Mouse (Mus musculus) forebrain, embryonic 11.5 days (tissue): ENCODE results near the gene Samd11. TPM values are rescaled to one million over a fixed set of nuclear protein-coding genes. Genes with fewer than 3 reads are reported as not detected.

Source experiments
- ATAC-seq: fragments of 200-750 bp; cut with Nextera tagmentation; replicated peaks from 2 replicates; pipeline ENCODE4 v1.8.0; 2017; ENCODE audit warnings: moderate TSS enrichment; ENCODE audit not compliant: low FRiP score
- DNase-seq: peaks from one replicate; pipeline ENCODE4 v3.0.0-alpha.2; 2017; ENCODE audit warnings: low spot score
- H3K27ac ChIP-seq: fragments of 300-500 bp; sonication (generic); 2 replicates; pipeline ENCODE4 v1.5.1; 2014; ENCODE audit warnings: low read depth, low read length
- H3K27me3 ChIP-seq: fragments of 300-500 bp; sonication (generic); 2 replicates; pipeline ENCODE4 v1.6.1; 2014; ENCODE audit warnings: mild to moderate bottlenecking, low read length, mixed read lengths; ENCODE audit not compliant: control insufficient read depth, insufficient read depth
- H3K36me3 ChIP-seq: fragments of 300-500 bp; sonication (generic); 2 replicates; pipeline ENCODE4 v1.6.1; 2014; ENCODE audit warnings: mild to moderate bottlenecking, low read length, moderate library complexity, mixed read lengths; ENCODE audit not compliant: control insufficient read depth, insufficient read depth
- H3K4me1 ChIP-seq: fragments of 300-500 bp; sonication (generic); replicated peaks from 2 replicates; pipeline ENCODE4 v1.6.1; 2014; ENCODE audit warnings: low read length, mixed read lengths; ENCODE audit not compliant: control insufficient read depth, insufficient read depth
- H3K4me2 ChIP-seq: fragments of 300-500 bp; sonication (generic); 2 replicates; pipeline ENCODE4 v1.6.1; 2014; ENCODE audit warnings: low read depth, mild to moderate bottlenecking, low read length, moderate library complexity, mixed read lengths; ENCODE audit not compliant: severe bottlenecking
- H3K4me3 ChIP-seq: fragments of 300-500 bp; sonication (generic); 2 replicates; pipeline ENCODE4 v1.5.1; 2014; ENCODE audit warnings: low read depth, low read length
- H3K9ac ChIP-seq: fragments of 300-500 bp; sonication (generic); 2 replicates; pipeline ENCODE4 v1.6.1; 2014; ENCODE audit warnings: low read length
- H3K9me3 ChIP-seq: fragments of 300-500 bp; sonication (generic); 2 replicates; pipeline ENCODE4 v1.6.1; 2016; ENCODE audit warnings: low read length, mixed read lengths; ENCODE audit not compliant: control insufficient read depth
- WGBS: fragments of 180-500 bp; shearing (Covaris S2); extraction: QIAGEN DNeasy Blood & Tissue Kit; methylation state at CpG from one replicate; pipeline ENCODE4 v1.1.7; 2014; 5-methylcytosine and 5-hydroxymethylcytosine counted together
- polyA plus RNA-seq: library from polyadenylated mRNA; unstranded; fragments of >200 nt; fragmentation: Nextera tagmentation; extraction: Ambion mirVana; gene quantifications from 2 replicates; pipeline ENCODE4 v1.2.1, GENCODE M21; 2014

Gene Samd11
- polyA plus RNA-seq, 1 experiment from 2014 or later = 2.0 TPM

DNA sequence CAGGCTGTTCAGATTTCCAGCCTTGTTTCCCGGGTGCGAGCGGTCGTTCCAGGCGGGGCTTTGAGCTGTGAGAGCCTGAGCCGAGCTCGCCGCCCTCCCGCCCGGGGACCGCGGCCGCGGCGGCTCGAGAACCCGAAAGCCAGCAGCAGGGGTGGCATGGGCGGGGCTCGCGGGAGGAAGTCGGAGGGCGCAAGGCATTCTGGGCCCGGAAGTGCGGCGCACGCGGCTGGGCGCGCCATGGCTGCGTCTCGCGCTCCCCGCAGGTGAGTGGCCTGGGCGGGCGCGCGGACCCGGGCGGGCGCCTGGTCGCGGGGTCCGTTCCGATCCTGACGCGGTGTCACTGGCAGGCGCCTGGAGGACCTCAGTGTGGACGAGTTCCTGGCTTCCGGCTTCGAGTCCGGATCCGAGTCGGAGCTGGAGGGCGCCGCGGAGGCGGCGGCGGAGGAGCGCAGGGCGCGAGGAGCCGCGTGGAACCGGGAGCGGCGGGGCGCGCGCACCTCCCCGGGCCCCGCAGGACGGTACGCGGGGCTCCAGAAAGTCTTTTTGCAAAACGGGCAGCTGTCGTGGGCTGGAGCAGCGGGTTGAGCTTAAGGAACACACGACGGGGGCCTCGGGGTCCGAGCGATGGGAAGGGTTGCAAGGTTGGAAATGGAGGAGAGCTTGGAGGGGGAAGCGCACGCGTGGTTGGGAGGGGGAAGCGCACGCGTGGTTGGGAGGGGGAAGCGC lies 19.5 kb downstream of the Samd11 start, which contains the start of gene Noc2l:
TSS of gene Noc2l (plus strand) at position 203 of the 726 bp plus-strand sequence.
- Histone ChIP-seq H3K9me3 (no peaks in the 10 kb centered on the region), H3K4me1 (peaks cover 4% of the 10 kb centered on the region), H3K27me3 (no peaks in the 10 kb centered on the region), H3K9ac (peak within 1 kb of the TSS; percentile 80), H3K4me2 (peak within 1 kb of the TSS; percentile 82), H3K27ac (peak within 1 kb of the TSS; percentile 85), H3K4me3 (peak within 1 kb of the TSS; percentile 93), H3K36me3 (peaks cover 16% of the 10 kb centered on the region; the same call in 1 of the 2 replicates)
- under 1% methylated on average over 84 of the region's 90 CpGs for WGBS
- peak; percentile 87 for ATAC-seq
- peak; percentile 97 for DNase-seq

- peaks cover 4% of the 10 kb centered on the region for H3K4me1 ChIP-seq
- DNase-seq = no peak
- peak overlapping the region; percentile 63 for H3K4me2 ChIP-seq
- no peaks in the 10 kb centered on the region for H3K27me3 ChIP-seq
- WGBS = 2% methylated on average over 15 of the region's 15 CpGs
- peaks cover 19% of the 10 kb centered on the region; the same call in 1 of the 2 replicates for H3K36me3 ChIP-seq
- peak; percentile 37 for ATAC-seq
- H3K9me3 ChIP-seq = no peaks in the 10 kb centered on the region
- peak overlapping the region; percentile 50; the same call in 1 of the 2 replicates for H3K27ac ChIP-seq
- peak overlapping the region; percentile 93 for H3K4me3 ChIP-seq
- peak overlapping the region; percentile 80 for H3K9ac ChIP-seq
Measured at GRCm38 (mm10) chr4:156235360-156235770, 20.1 kb downstream of the Samd11 start.

DNA sequence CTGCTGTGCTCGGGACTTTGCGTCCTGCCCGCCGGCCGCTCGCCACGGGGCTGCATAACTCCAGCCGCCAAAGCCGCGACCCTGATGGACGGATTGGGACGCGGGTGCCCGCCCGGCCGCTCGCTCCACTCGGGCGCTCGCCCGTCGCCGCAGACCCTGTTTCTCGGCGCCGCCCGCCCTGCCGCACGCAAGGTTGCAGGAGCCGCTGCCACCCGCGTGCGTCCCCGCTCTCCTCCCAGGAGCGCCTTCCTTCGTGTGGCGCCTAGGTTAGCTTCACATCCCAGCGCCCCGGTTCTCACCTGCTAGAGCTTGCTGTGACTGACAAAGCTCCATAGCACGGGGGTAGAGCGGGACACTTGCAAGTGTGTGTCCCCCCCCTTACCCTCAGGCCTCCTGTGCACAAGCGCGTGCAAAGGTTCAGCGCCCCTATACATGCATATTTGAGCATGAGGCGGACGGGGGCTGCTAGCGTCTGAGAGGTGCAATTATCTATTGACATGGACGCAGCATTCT lies 20.7 kb downstream of the Samd11 start, which contains the start of gene Plekhn1:
TSS of gene Plekhn1 (minus strand) at position 157 of the 513 bp plus-strand sequence.
- peaks cover 4% of the 10 kb centered on the region for H3K4me1 ChIP-seq
- no peaks in the 10 kb centered on the region for H3K9me3 ChIP-seq
- peak within 1 kb of the TSS; percentile 57 for H3K27ac ChIP-seq
- WGBS = under 1% methylated on average over 40 of the region's 48 CpGs
- H3K27me3 ChIP-seq = no peaks in the 10 kb centered on the region
- peak within 1 kb of the TSS; percentile 82 for H3K4me2 ChIP-seq
- ATAC-seq = peak; percentile 56
- H3K9ac ChIP-seq = peak within 1 kb of the TSS; percentile 80
- H3K4me3 ChIP-seq = peak within 1 kb of the TSS; percentile 93
- peak; percentile 90 for DNase-seq
- peaks cover 18% of the 10 kb centered on the region; the same call in 1 of the 2 replicates for H3K36me3 ChIP-seq

DNA sequence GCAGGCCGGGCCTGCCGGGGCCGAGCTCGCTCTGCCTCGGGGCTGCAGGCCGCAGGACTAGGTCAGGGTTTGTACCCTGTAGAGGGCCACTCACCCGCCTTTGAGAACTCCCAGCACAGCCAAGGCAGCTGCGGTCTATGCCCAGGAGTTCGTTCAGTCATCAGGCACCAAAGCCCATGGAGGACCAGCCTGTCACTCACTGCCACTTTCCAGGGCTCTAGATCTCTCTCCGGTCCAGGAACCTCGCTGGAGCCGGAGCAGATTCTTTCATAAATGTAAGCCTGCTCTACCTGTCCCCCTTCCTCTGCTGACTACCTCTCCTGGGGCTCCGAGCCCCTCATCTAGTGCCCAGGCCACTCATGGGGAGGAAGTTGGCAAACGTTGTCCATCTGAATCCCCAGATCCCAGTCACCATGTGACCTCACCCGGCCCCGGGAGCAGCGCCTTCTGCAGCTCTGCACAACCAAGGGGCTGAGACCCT lies 21.4 kb downstream of the Samd11 start:
- H3K4me2 ChIP-seq = peak overlapping the region; percentile 82
- H3K36me3 ChIP-seq = peaks cover 16% of the 10 kb centered on the region; the same call in 1 of the 2 replicates
- peak overlapping the region; percentile 78 for H3K9ac ChIP-seq
- 2% methylated on average over 17 of the region's 17 CpGs for WGBS
- no peaks in the 10 kb centered on the region for H3K9me3 ChIP-seq
- peaks cover 4% of the 10 kb centered on the region for H3K4me1 ChIP-seq
- ATAC-seq (no peak), DNase-seq (peak; percentile 73)
- peak overlapping the region; percentile 93 for H3K4me3 ChIP-seq
- H3K27ac ChIP-seq = peak overlapping the region; percentile 57; the same call in 1 of the 2 replicates
- no peaks in the 10 kb centered on the region for H3K27me3 ChIP-seq

DNA sequence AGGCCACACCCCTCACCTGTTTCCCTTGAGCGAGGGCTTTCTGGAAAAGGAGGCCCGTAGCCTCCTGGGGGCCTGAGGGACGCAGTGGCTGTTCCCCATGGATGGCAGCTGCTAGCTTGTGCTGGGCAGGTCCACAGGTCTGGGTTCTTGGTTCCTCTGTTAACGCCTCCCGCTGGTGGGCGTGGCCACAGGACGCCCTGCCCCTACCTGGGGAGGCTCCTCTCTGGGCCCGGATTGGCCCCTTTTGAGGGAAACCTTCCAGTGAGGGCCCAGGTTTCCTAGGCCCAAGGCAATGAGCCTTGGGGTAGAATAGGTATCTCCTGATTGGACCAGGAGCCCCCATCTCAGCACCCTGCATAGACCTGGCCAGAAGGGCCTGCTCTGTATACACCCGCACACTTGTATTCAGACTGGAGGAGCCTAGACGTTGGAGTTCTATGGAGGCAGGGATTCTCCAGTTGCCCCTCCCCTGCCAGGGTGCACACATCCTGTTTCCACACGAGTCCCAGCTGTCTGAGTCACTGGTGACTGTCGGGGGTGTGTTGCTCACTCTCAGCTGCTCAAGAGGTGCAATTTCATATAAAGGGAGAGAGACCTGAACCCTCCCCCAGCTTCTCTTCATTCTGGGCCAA lies 26.9 kb downstream of the Samd11 start:
- no peak overlapping the region for H3K27ac ChIP-seq
- no peak for DNase-seq
- no peaks in the 10 kb centered on the region for H3K9me3 ChIP-seq
- peaks cover 3% of the 10 kb centered on the region; the same call in 1 of the 2 replicates for H3K4me1 ChIP-seq
- no peak overlapping the region for H3K4me3 ChIP-seq
- WGBS = 24% methylated on average over 12 of the region's 12 CpGs
- peak; percentile 36 for ATAC-seq
- no peak overlapping the region for H3K9ac ChIP-seq
- H3K27me3 ChIP-seq = no peaks in the 10 kb centered on the region
- peaks cover 12% of the 10 kb centered on the region; the same call in 1 of the 2 replicates for H3K36me3 ChIP-seq
- no peak overlapping the region for H3K4me2 ChIP-seq

- Histone ChIP-seq H3K36me3 (peaks cover 12% of the 10 kb centered on the region; the same call in 1 of the 2 replicates), H3K9me3 (no peaks in the 10 kb centered on the region), H3K4me3 (no peak overlapping the region), H3K9ac (no peak overlapping the region), H3K4me1 (peaks cover 3% of the 10 kb centered on the region; the same call in 1 of the 2 replicates), H3K4me2 (no peak overlapping the region), H3K27me3 (no peaks in the 10 kb centered on the region), H3K27ac (no peak overlapping the region)
- no peak for DNase-seq
- 32% methylated on average over 18 of the region's 18 CpGs for WGBS
- ATAC-seq = peak; percentile 24
Measured at GRCm38 (mm10) chr4:156227752-156228392, 27.6 kb downstream of the Samd11 start.

GRCm38 (mm10) chr4:156224276-156224675 lies 31.2 kb downstream of the Samd11 start:
- 89% methylated on average over 2 of the region's 2 CpGs for WGBS
- H3K27ac ChIP-seq = no peak overlapping the region
- no peak overlapping the region for H3K4me3 ChIP-seq
- H3K4me2 ChIP-seq = no peak overlapping the region
- H3K9ac ChIP-seq = no peak overlapping the region
- no peaks in the 10 kb centered on the region for H3K36me3 ChIP-seq
- ATAC-seq = no peak
- H3K9me3 ChIP-seq = no peaks in the 10 kb centered on the region
- H3K4me1 ChIP-seq = peaks cover 3% of the 10 kb centered on the region; the same call in 1 of the 2 replicates
- no peak for DNase-seq
- H3K27me3 ChIP-seq = no peaks in the 10 kb centered on the region

DNA sequence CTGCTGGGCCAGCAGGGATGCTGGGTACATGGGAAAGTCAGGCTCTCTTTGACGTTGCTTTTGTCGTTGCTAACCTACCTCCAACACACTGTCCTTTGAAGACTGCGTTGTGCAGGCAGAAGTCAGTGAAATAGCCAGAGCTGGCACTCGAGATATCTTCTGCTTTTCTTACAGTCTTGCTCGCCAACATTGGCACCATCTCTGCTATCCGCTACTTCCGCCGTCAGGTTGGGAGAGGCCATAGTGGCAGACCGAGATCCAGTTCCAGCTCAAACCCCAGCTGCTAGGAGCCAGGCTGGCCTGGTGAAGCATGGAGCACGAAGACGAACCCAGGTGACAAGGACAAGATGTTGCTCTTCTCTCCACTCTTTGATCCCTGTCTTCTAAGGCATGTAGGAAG lies 35.5 kb downstream of the Samd11 start:
- Histone ChIP-seq H3K9me3 (no peaks in the 10 kb centered on the region), H3K36me3 (no peaks in the 10 kb centered on the region), H3K9ac (no peak overlapping the region), H3K4me1 (no peaks in the 10 kb centered on the region), H3K27ac (no peak overlapping the region), H3K27me3 (no peaks in the 10 kb centered on the region), H3K4me3 (no peak overlapping the region), H3K4me2 (no peak overlapping the region)
- 89% methylated on average over 11 of the region's 11 CpGs for WGBS
- ATAC-seq (no peak), DNase-seq (no peak)
